ENCODE assay signal across 9 mouse cellular contexts in the genomic region with DNA sequence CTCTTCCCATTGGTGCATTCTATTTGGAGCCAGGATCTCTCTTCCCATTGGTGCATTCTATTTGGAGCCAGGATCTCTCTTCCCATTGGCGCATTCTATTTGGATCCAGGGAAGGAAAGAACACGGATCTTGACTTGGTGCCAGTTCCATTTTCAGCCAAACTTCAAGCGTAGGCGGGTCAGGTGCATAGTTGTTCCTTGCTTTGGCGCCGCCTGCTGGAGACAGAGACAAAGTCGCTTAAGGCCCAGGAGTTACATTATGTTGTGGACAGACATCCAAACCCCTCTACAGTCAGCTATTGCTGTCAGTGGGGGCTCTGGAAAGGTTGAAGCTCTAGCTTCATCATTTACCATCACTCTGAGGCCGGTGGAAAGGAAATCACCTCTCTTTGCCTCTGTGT. TPM values are rescaled to one million over a fixed set of nuclear protein-coding genes. Genes with fewer than 3 reads are reported as not detected.
DNase-seq lines count a peak whose midpoint lies in the region.
"Had no signal": no experiment of that assay in that cellular context is flagged by ENCODE, and none has a peak within 500 bp of the region (broad histone marks: within the 10 kb centered on the region; RNA-seq: fewer than 3 reads in every experiment).

No protein-coding gene starts in this region.

- peak; percentile 8 to 23 for DNase-seq in heart, postnatal 14 days
- DNase-seq in heart, postnatal 36 days = no peak
- peak; percentile 80 for DNase-seq in A20 (ENCODE audit: low read depth, low spot score)
- peak; percentile 19 for DNase-seq in T-cell, adult 2 months (ENCODE audit: low spot score)
- DNase-seq in lung, postnatal 36 days = peak; percentile 30
- DNase-seq in left cerebral cortex, postnatal 36 days (ENCODE audit: low spot score in 2 of 2) = no peak
- no peak for DNase-seq in adrenal gland, adult 18-20 months (ENCODE audit: low spot score in 2 of 2)
- DNase-seq in cerebellum, adult 9-11 months = no peak

- intact Hi-C loops in heart, postnatal 14 days (cut with DNase I) = loop anchor here (10.0 kb wide), 1 partner anchor 142 kb away; a partner anchor contains a TSS
- intact Hi-C loops in heart, postnatal 36 days (cut with DNase I) = loop anchor here (5.0 to 10.0 kb wide), 3 partner anchors 142 to 394 kb away; a partner anchor contains a TSS
- intact Hi-C loops in left cerebral cortex, postnatal 36 days (cut with DNase I) = no loop called here

RNA-seq across cellular contexts. Expression of a gene that starts 18.8 kb away (rescaled TPM):
- total RNA-seq in heart, postnatal 14 days (2021) = 10 to 100 TPM; 42.6 to 46.6 TPM
- total RNA-seq in heart, postnatal 36 days (2021) = 10 to 100 TPM; 44.8 to 45.3 TPM
- total RNA-seq in left cerebral cortex, postnatal 36 days (2021) = 10 to 100 TPM; 61.0 to 63.4 TPM
- total RNA-seq in adrenal gland, adult 18-20 months (2021) = 10 to 100 TPM; 48.5 to 62.1 TPM

RNA-seq across cellular contexts. Expression of a gene that starts 21.0 kb away (rescaled TPM):
- not detected for total RNA-seq in heart, postnatal 14 days (2021)
- not detected for total RNA-seq in heart, postnatal 36 days (2021)
- total RNA-seq in left cerebral cortex, postnatal 36 days (2021) = not detected
- not detected for total RNA-seq in adrenal gland, adult 18-20 months (2021)
- total RNA-seq: layer of hippocampus, postnatal 14 days had no signal

Comparison
In these comparisons a context has a peak if more than half of its experiments do, and no peak if none do; other contexts are left out.
1. DNase-seq: peak in heart, postnatal 14 days (2 of 2), A20 (single experiment), T-cell, adult 2 months (single experiment) and lung, postnatal 36 days (single experiment); none in heart, postnatal 36 days (0 of 2), left cerebral cortex, postnatal 36 days (0 of 2), adrenal gland, adult 18-20 months (0 of 2) and cerebellum, adult 9-11 months (single experiment).